In the genomic region with DNA sequence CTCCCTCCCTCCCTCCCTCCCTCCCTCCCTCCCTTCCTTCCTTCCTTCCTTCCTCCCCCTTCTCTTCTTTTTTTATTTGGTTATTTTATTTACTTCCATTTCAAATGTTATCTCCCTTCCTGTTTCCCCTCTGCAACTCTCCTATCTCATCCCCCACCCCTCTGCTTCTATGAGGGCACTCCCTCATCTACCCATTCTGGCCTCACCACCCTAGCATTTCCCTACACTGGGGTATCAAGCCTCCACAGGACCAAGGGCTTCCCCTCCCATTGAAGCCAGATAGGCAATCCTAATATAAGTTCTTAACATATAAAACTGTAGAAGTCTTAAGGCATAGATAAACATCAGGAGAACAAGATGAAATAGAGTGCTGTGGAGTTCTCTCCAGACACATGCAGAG, we compare ENCODE assay signal across 24 mouse cellular contexts.
"Had no signal": no experiment of that assay in that cellular context is flagged by ENCODE, and none has a peak within 500 bp of the region (broad histone marks: within the 10 kb centered on the region; RNA-seq: fewer than 3 reads in every experiment).

No protein-coding gene starts in this region.

- H3K4me3 ChIP-seq: gastrocnemius, adult 2 months; heart, embryonic 10.5 days; heart, embryonic 12.5 days; hindbrain, embryonic 10.5 days; hindbrain, embryonic 12.5 days; intestine, embryonic 15.5 days; layer of hippocampus, adult 2 months; left cerebral cortex, adult 2 months; limb, embryonic 10.5 days; limb, embryonic 12.5 days had no signal

- H3K9me3 ChIP-seq: heart, embryonic 10.5 days; heart, embryonic 12.5 days; hindbrain, embryonic 10.5 days; hindbrain, embryonic 12.5 days; intestine, embryonic 15.5 days; limb, embryonic 10.5 days; limb, embryonic 12.5 days had no signal

- H3K36me3 ChIP-seq: heart, embryonic 10.5 days; heart, embryonic 12.5 days; hindbrain, embryonic 10.5 days; hindbrain, embryonic 12.5 days; intestine, embryonic 15.5 days; limb, embryonic 10.5 days; limb, embryonic 12.5 days had no signal

- H3K27me3 ChIP-seq: heart, embryonic 12.5 days; hindbrain, embryonic 12.5 days; intestine, embryonic 15.5 days; limb, embryonic 12.5 days had no signal

- H3K4me2 ChIP-seq: heart, embryonic 12.5 days; hindbrain, embryonic 12.5 days; hindbrain, embryonic 14.5 days; intestine, embryonic 15.5 days; limb, embryonic 12.5 days had no signal

- ATAC-seq: hindbrain, embryonic 16.5 days; inflammation-experienced regulatory T-cells, adult 6 months; intestine, embryonic 15.5 days; intestine, postnatal 0 days had no signal

- H3K4me1 ChIP-seq: heart, embryonic 10.5 days; heart, embryonic 12.5 days; hindbrain, embryonic 10.5 days; hindbrain, embryonic 12.5 days; intestine, embryonic 15.5 days; limb, embryonic 10.5 days; limb, embryonic 12.5 days had no signal

- DNase-seq: gastrocnemius, adult 2 months; gastrocnemius, postnatal 10 days; gastrocnemius, postnatal 25 days; heart, adult 18-20 months; heart, postnatal 10 days; heart, postnatal 4 days; kidney, adult 18-20 months; kidney, adult 8-10 months; kidney, postnatal 10 days; kidney, postnatal 36 days had no signal

- H3K9ac ChIP-seq: heart, embryonic 12.5 days; hindbrain, embryonic 12.5 days; hindbrain, embryonic 14.5 days; intestine, embryonic 15.5 days; limb, embryonic 12.5 days; liver, embryonic 14.5 days had no signal

- H3K27ac ChIP-seq: gastrocnemius, adult 2 months; heart, embryonic 10.5 days; hindbrain, embryonic 10.5 days; hindbrain, embryonic 12.5 days; hindbrain, embryonic 14.5 days; intestine, embryonic 15.5 days; layer of hippocampus, adult 2 months; left cerebral cortex, adult 2 months; limb, embryonic 10.5 days; limb, embryonic 12.5 days; liver, embryonic 14.5 days had no signal
